Mouse (Mus musculus) heart, postnatal 25 days (tissue): ENCODE measurements around the gene Gadl1. TPM values are rescaled to one million over a fixed set of nuclear protein-coding genes. Genes with fewer than 3 reads are reported as not detected.

Experiments used
- DNase-seq: peaks from one replicate; pipeline ENCODE4 v3.0.0; 2022; ENCODE audit warnings: low spot score
- intact Hi-C: fragments of 180-260 bp; cut with DNase I; formaldehyde crosslinking; loops from one replicate; pipeline ENCODE4 v1.15.1; 2025
- total RNA-seq, 2 experiments: library from RNA; stranded (reverse); gene quantifications; 2 replicates each; pipeline ENCODE4 v1.2.3; 2021

Gene Gadl1
- total RNA-seq, 2 experiments from 2014 or later: 0.05 TPM; not detected in 1

GRCm38 (mm10) chr9:115933243-115933964 lies 24.1 kb downstream of the Gadl1 start:
- no peak for DNase-seq
- intact Hi-C loops: no loop called here

DNA sequence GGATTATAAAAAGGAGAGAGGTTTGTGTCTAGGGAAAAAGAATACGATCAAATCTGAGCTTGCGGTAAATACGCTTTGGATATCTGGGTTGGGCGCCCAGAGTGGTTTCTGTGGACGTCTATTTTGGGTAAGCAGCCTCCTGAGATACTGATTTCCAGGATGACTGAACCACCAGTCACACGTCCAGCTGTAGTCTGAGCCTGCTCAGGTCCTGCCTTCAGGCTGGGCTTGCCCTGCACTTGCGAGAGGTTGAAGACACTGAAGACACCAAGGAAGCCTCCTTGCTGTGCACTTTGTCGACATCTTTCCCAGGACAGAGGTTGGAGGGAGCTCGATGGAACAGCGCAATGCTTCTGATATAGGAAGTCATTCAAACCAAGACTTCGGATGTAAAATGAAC lies 25.0 kb downstream of the Gadl1 start:
- DNase-seq: no peak
- intact Hi-C loops: no loop called here

GRCm38 (mm10) chr9:115936350-115936749 lies 27.1 kb downstream of the Gadl1 start:
- intact Hi-C loops: no loop called here
- DNase-seq: no peak

GRCm38 (mm10) chr9:115937915-115938314 lies 28.7 kb downstream of the Gadl1 start:
- intact Hi-C loops: no loop called here
- no peak for DNase-seq

- intact Hi-C loops: no loop called here
- DNase-seq: no peak
Measured at GRCm38 (mm10) chr9:115939420-115939819, 30.2 kb downstream of the Gadl1 start.

GRCm38 (mm10) chr9:115941171-115941570 lies 31.9 kb downstream of the Gadl1 start:
- DNase-seq: no peak
- intact Hi-C loops: no loop called here

DNA sequence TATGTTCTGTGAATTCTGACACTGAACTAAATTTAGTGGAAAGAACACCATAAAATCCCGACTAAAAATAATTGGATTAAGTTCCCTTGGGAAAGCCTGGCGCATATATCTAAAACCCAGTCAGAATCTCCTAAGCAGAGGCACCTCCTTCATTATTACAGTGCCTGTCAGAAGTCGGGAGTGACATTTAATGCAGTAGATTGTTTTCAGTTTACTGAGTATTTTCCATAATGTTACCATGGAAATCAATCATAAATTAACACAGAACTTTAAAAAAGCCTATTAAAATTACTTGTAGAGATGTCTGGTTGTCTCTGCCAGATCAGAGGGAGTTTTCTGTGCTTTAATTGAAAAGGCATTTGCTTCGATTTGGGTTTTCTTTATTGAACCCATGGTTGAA lies 33.2 kb downstream of the Gadl1 start:
- intact Hi-C loops: no loop called here
- DNase-seq: no peak

- intact Hi-C loops: no loop called here
Measured at GRCm38 (mm10) chr9:115942989-115943388, 33.7 kb downstream of the Gadl1 start.

DNA sequence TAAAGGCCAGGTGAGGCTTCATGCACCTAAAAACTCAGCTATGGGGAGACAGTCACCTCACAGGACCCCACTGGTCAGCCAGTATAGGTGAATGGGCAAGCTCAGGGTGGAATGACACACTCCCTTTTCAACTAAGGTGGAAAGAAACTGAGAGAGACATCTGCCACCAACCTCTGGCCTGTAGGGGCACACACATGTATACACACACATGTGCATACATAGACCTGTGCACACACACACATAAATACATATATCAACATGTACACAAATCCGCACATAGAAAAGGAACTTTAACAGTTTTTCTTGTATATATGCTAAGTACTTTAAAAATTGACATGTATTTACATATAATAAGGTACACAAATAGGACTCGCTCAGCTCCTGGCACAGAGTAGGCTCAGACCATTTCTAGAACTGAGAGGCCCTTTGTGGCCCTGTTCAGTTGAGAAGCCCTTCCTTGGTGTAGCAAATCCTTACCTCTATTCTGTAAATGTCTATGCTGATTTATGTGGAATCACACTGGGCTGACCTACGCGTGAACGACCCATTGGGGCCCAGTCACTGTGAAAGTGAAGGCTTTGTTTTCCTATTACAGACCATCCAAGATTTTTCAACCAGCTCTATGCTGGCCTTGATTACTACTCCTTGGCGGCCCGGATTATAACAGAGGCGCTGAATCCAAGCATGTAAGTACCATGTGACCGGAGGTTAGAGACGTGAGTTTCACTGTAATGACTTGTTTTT lies 34.5 kb downstream of the Gadl1 start:
- DNase-seq: no peak
- intact Hi-C loops: no loop called here

More at GRCm38 (mm10) chr9:115942989-115943388, 33.7 kb downstream of the Gadl1 start:
- no peak for DNase-seq

- intact Hi-C loops: no loop called here
- DNase-seq: no peak
Measured at GRCm38 (mm10) chr9:115965056-115965455, 55.8 kb downstream of the Gadl1 start.

DNA sequence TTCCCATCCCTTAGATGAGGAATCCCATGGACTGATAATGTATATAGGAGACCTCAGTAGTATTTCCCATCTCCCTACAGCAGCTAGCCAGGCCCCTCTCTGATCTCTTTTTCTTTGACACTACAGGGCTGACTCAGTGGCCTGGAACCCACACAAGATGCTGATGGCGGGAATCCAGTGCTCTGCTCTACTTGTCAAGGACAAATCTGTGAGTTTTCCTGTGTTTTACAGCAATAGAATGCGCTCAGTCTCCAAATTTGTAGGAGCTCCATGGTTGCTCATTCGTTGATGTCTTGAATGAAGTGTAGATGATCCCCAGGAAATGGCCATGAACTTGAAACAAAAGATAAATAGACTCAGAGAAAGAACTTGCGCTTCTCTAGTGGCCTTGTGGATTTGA lies 56.9 kb downstream of the Gadl1 start:
- DNase-seq: no peak
- intact Hi-C loops: no loop called here

- no peak for DNase-seq
- intact Hi-C loops: no loop called here
Measured at GRCm38 (mm10) chr9:115966746-115967145, 57.5 kb downstream of the Gadl1 start.

- no peak for DNase-seq
Measured at GRCm38 (mm10) chr9:115967638-115968037, 58.4 kb downstream of the Gadl1 start.

GRCm38 (mm10) chr9:115976901-115977300 lies 67.6 kb downstream of the Gadl1 start:
- intact Hi-C loops: no loop called here
- DNase-seq: no peak

More at GRCm38 (mm10) chr9:115967638-115968037, 58.4 kb downstream of the Gadl1 start:
- intact Hi-C loops: no loop called here

- no peak for DNase-seq
- intact Hi-C loops: no loop called here
Measured at GRCm38 (mm10) chr9:115977598-115978240, 68.5 kb downstream of the Gadl1 start.

- no peak for DNase-seq
- intact Hi-C loops: no loop called here
Measured at GRCm38 (mm10) chr9:115978478-115978877, 69.2 kb downstream of the Gadl1 start.

- DNase-seq: no peak
- intact Hi-C loops: no loop called here
Measured at GRCm38 (mm10) chr9:115990661-115991060, 81.4 kb downstream of the Gadl1 start.

GRCm38 (mm10) chr9:115994772-115995171 lies 85.5 kb downstream of the Gadl1 start:
- intact Hi-C loops: no loop called here
- no peak for DNase-seq

- intact Hi-C loops: no loop called here
- no peak for DNase-seq
Measured at GRCm38 (mm10) chr9:115995856-115996560, 86.8 kb downstream of the Gadl1 start.

DNA sequence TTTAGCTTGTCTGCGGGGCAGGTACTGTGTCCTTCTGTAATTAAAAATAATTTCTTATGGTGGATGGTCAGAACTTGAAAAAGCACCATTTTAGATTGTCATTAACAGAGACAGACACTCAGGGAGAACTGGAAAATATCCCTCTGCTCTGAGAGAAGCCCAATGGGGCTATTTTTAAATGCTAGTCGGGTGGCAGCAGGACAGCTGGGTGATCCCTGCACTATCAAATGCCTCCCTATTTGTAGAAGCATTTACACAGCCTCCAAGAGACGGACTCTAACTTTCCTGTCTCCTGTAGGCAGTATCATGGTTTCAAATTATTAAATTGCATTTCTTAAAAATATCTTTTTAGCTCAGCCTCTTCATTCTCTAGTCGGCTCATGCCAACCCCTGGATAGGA lies 89.1 kb downstream of the Gadl1 start:
- DNase-seq: no peak
- intact Hi-C loops: no loop called here
